Mouse (Mus musculus): ENCODE data around the gene Tmem150b.

Gene Tmem150b

DNA sequence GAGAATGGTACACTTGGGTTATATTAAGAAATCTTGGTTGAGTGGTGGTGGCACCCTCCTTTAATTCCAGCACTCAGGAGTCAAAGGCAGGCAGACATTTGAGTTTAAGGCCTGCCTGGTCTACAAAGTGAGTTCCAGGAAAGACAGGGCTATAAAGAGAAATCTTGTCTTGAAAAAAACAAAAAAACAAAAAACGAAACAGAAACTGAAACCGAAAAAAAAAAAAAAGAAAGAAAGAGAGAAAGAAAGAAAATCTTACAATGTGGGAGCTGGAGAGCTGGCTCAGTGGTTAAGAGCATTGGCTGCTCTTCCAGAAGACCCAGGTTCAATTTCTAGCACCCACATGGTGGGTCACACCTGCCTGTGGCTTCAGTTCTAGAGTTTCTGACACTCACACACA is 61.3 kb downstream of the Tmem150b start:
- DNase-seq (ENCODE audit: low spot score in 2 of 2), result no peak

DNA sequence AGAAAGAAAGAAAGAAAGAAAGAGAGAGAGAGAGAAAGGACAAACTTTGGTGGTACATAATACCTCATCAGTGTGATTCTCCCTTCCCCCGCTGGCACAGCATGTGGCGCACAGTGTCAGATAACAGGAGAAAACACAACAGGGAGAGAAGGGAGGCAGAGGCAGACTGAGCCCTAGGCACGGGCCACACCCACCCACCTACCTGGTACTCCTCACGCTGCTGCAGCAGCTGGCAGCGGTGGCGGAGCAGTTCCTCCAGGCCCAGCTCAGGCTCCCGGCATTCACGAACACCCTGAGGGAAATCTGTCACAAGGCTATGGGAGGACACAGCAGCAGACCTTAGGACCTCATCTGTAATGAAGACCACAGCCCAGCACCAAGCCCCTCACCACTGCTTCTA is 61.9 kb downstream of the Tmem150b start:
- peak in 1 of 2 experiments; percentile 14 for DNase-seq (ENCODE audit: low spot score in 2 of 2)

DNA sequence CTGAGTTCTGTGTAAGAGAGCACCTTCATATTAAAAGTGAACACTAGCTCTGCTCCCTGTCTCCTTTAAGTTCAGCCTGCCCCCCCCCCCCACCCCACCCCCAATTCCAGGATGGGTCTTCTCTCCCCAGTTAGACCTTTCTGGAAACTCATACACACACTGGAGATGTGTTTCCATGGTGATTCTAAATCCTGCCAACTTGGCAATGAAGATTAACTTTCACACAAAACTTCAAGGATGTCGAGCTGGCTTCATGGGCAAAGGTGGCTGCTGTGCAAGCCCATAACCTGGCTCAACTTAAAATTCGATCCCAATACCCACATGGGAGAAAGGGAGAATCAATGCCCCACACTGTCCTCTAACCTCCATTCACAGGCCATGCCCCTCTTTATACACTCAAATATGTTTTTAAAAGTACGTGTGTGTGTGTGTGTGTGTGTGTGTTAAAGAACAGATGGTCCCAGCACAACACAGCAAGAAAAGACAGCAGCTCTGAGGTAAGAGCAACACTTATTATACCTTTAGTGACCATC is 65.1 kb downstream of the Tmem150b start:
- DNase-seq (ENCODE audit: low spot score in 2 of 2), result no peak

DNA sequence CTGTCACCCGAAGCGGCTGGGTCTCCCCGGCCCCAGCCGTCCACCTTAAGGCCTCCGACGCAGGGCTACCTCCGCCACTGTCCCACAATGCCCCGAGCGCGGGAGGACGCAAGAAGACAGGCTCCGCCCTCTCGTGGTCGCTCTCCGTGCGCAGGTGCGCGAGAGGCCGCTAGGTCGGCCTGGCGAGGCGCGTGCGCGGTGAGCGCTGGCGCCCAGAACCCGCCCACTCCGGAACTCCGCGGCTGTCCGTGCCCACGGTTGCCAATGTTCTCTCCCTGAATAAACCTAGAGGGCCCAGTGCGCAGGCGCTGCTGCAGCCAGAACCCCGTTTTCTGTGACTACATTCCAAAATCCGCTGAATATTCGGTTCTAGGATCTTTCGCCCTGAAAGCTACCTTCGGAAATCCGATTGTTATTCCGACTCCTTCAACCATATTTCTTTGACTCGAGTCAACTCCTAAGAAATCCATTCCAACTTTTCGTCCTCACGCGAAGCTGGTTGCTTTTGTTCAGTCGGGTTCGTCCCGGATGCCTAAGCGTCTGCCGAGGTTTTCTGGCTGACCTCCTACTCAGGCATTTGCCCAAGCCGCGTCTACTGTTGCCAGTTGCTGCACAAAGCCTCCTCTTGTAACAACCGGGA is 66.0 kb downstream of the Tmem150b start, which contains the start of gene Ppp6r1:
TSS of gene Ppp6r1 (minus strand) at position 108 of the 640 bp plus-strand sequence.
- peak; percentile 91 to 95 for DNase-seq (ENCODE audit: low spot score in 2 of 2)

DNA sequence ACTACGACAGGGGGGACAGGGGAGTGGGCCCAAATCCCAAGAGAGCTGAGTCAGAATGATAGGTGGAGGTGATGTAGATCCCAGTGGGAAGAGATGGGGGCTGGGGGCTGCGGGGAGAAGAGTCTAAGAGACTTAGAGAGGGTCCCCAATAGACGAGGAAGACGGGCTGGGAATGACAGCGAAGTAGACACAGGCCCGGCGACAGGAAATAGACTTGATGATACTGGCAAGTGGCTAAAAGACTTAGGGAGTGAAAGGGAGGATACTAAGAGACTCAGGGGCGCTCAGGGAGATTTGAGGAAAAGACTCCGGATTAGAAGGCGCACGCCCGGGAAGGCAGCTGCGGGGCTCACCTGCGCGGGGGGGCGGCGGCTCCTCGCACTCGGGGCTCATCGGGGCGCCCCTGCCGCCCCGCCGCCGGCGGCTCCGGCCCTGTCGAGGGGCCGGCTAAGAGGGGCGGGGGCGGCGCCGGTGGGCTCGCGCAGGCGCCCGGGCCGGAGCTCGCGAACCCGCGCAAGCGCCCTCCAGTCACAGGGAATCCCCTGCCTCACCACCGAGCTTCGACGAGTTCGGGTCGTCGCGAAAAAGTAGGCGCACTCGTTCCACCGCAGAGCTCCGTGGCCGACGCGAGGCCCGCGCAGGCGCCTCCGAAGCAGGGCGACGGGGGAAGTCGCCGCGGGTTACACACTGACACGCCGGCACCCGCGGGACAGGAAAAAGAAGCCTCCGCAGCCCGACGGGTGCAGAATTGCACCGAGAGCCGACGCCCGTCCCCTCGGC is 66.7 kb downstream of the Tmem150b start:
- DNase-seq (ENCODE audit: low spot score in 2 of 2), result peak in 1 of 2 experiments; percentile 52

DNA sequence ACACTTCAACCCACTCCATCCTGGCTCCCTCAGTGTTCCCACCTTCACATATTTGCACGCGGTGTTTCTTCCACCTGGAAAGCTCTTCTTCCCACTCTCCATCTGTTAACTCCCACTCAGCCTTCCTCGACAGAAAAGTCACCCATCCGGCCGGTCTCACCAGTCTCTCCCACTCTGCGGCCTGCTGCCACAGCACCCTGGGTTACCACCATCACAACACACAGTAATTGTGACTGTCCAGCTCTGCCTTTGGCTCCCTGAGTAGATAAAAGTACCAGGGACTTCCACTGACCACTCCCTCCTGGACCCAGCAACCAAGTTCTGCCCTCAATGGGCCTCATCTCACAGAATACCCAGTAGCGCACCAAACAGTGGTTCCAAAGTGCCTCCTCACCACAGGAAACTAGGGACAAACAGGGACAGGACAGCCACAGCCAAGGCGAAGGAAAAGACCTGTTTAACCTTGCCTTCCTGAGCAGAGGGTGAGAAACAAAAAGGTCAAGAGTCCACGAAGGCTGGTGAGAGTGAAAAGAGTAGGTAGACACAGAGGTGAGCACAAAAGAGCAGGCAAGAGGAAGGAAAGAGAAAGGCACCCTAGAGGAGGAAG is 67.4 kb downstream of the Tmem150b start:
- DNase-seq (ENCODE audit: low spot score in 2 of 2), result no peak
